8 mouse cellular contexts compared by ENCODE assay signal in the genomic region with DNA sequence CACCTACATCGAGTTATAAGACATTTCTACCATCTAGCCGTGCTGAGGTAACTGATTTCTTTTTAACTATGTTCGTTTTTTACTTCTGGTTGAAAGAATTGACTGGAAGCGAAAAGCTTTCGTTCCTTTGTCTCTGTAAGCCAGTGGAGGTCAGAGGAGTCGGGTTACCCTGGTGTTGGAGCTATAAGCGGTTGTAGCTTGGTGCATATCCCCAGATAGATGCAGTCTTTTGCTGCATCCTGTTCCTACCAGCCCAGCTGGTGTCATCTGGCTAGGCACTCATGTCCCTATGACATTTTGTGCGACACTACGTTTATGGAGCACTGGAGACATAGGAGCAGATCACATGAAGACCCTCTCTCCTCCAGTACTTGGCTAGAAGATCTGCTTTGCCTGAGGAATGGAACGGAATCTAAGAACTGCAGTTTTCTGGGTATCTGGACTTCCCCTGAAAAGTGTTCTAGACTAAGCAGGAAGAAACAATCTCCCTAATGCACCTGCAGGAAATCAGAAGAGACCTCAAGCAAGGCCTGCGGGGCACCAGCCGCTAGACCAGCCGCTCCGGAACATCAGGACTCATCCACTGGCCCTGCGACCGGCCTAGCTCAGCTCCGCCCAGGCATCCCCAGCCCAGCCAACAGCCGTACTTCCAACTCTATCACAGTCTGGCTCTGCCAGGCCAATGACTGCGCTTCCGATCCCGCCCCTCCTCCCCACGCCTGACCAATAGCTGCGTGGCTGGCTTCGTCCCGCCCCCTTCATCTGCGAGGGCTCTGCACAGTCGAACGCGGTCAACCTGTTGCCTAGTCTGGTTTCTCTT. TPM values are rescaled to one million over a fixed set of nuclear protein-coding genes. Genes with fewer than 3 reads are reported as not detected.
A peak's percentile ranks its signal among the peaks of the same experiment; 100 is the strongest.
DNase-seq lines count a peak whose midpoint lies in the region; ATAC-seq and TF ChIP-seq lines count a peak whose summit lies in the region.

TSS of gene Mavs (plus strand) at position 757 of the 820 bp plus-strand sequence.

- DNase-seq in CH12.LX (ENCODE audit: extremely low read depth), result peak; percentile 96
- DNase-seq in c-Kit-positive CD71-positive TER-119-negative erythroid progenitor cells, embryonic 14.5 days (ENCODE audit: low read depth), result peak; percentile 87
- DNase-seq in forebrain, embryonic 11.5 days (ENCODE audit: low spot score), result peak; percentile 98
- peak; percentile 98 for DNase-seq in kidney, postnatal 36 days
- DNase-seq in telencephalon, adult 2 months (ENCODE audit: low read depth, low spot score), result peak; percentile 91

- WGBS in forebrain, embryonic 11.5 days, result 7% methylated on average over 29 of the region's 29 CpGs
- 13% methylated on average over 29 of the region's 29 CpGs for WGBS in heart, embryonic 16.5 days
- 16% methylated on average over 29 of the region's 29 CpGs for WGBS in liver, embryonic 15.5 days (ENCODE audit: insufficient replicate concordance)
- WGBS in neural tube, embryonic 12.5 days, result 10% methylated on average over 29 of the region's 29 CpGs

- H3K27ac ChIP-seq in CH12.LX (ENCODE audit: insufficient read depth, low read depth), result peak within 1 kb of the TSS; percentile 87
- H3K27ac ChIP-seq in forebrain, embryonic 11.5 days (ENCODE audit: low read depth, low read length), result peak within 1 kb of the TSS; percentile 14; the same call in 1 of the 2 replicates
- H3K27ac ChIP-seq in heart, embryonic 16.5 days (ENCODE audit: low read length), result peak within 1 kb of the TSS; percentile 65
- H3K27ac ChIP-seq in liver, embryonic 15.5 days (replicated peaks), result peak within 1 kb of the TSS; percentile 96
- no peak within 1 kb of the TSS for H3K27ac ChIP-seq in neural tube, embryonic 12.5 days

- TF ChIP-seq POLR2A in CH12.LX (IDR thresholded peaks at IDR 0.05; ENCODE audit: low read depth, low read length), result peak; percentile 95

- no peak for TF ChIP-seq CTCF in CH12.LX (conservative IDR thresholded peaks at IDR 0.05 in 1 of 2, IDR thresholded peaks at IDR 0.05 in 1 of 2; ENCODE audit: low read depth in 2 of 2, low read length in 2 of 2)

- peaks cover 0 to 25% of the 10 kb centered on the region in 2 experiments for H3K36me3 ChIP-seq in CH12.LX (replicated peaks in 1 of 2; ENCODE audit: control insufficient read depth in 1 of 2, insufficient read depth in 1 of 2, low read length in 1 of 2)
- no peaks in the 10 kb centered on the region for H3K36me3 ChIP-seq in forebrain, embryonic 11.5 days (ENCODE audit: control insufficient read depth, insufficient read depth, low read length)
- H3K36me3 ChIP-seq in heart, embryonic 16.5 days (ENCODE audit: control insufficient read depth, insufficient read depth), result peaks cover under 1% of the 10 kb centered on the region; the same call in 1 of the 2 replicates
- peaks cover 28% of the 10 kb centered on the region for H3K36me3 ChIP-seq in liver, embryonic 15.5 days (replicated peaks)
- H3K36me3 ChIP-seq in neural tube, embryonic 12.5 days, result no peaks in the 10 kb centered on the region

- H3K4me3 ChIP-seq in CH12.LX (replicated peaks in 1 of 3; ENCODE audit: low read depth in 2 of 3, low read length in 2 of 3, poor library complexity in 1 of 3), result peak within 1 kb of the TSS; percentile 66 to 91 (median 80)
- peak within 1 kb of the TSS; percentile 56 for H3K4me3 ChIP-seq in forebrain, embryonic 11.5 days (ENCODE audit: low read depth, low read length)
- peak within 1 kb of the TSS; percentile 59 for H3K4me3 ChIP-seq in heart, embryonic 16.5 days (ENCODE audit: low read length)
- peak within 1 kb of the TSS; percentile 76 for H3K4me3 ChIP-seq in liver, embryonic 15.5 days (replicated peaks)
- H3K4me3 ChIP-seq in neural tube, embryonic 12.5 days, result peak within 1 kb of the TSS; percentile 51

- peak within 1 kb of the TSS; percentile 81 for H3K9ac ChIP-seq in CH12.LX (ENCODE audit: insufficient read depth, low read depth)
- H3K9ac ChIP-seq in forebrain, embryonic 11.5 days (ENCODE audit: low read length), result peak within 1 kb of the TSS; percentile 73
- H3K9ac ChIP-seq in heart, embryonic 16.5 days (ENCODE audit: low read length), result peak within 1 kb of the TSS; percentile 72
- H3K9ac ChIP-seq in liver, embryonic 15.5 days, result peak within 1 kb of the TSS; percentile 89
- peak within 1 kb of the TSS; percentile 58 for H3K9ac ChIP-seq in neural tube, embryonic 12.5 days

- peak; percentile 100 for ATAC-seq in forebrain, embryonic 11.5 days (replicated peaks; ENCODE audit: low FRiP score)
- ATAC-seq in heart, embryonic 16.5 days (replicated peaks; ENCODE audit: extremely low read depth, insufficient read depth, low FRiP score), result peak; percentile 99
- peak; percentile 98 for ATAC-seq in liver, embryonic 15.5 days (ENCODE audit: insufficient read depth)
- ATAC-seq in neural tube, embryonic 12.5 days (ENCODE audit: low FRiP score, low read depth), result peak; percentile 100

- no peak for TF ChIP-seq EP300 in CH12.LX (IDR thresholded peaks at IDR 0.05; ENCODE audit: low read length)

- in situ Hi-C loops in CH12.LX (cut with MboI; ENCODE audit: low pct_ligation_motif_present, low pct_unique_long_range_greater_than_20kb, low sequenced_read_pairs), result no loop called here

- TF ChIP-seq RAD21 in CH12.LX (IDR thresholded peaks at IDR 0.05; ENCODE audit: low read depth, low read length), result no peak

- dilution Hi-C loops in CH12.LX (cut with MboI; ENCODE audit: extremely low pct_ligation_motif_present, extremely low pct_unique_long_range_greater_than_20kb, low sequenced_read_pairs), result no loop called here

- H3K4me2 ChIP-seq in CH12.LX (ENCODE audit: insufficient read depth, low read depth, poor library complexity, severe bottlenecking), result peak within 1 kb of the TSS; percentile 98
- H3K4me2 ChIP-seq in forebrain, embryonic 11.5 days (ENCODE audit: low read depth, low read length, severe bottlenecking), result peak within 1 kb of the TSS; percentile 86
- peak within 1 kb of the TSS; percentile 91 for H3K4me2 ChIP-seq in heart, embryonic 16.5 days (ENCODE audit: low read depth, low read length)
- H3K4me2 ChIP-seq in liver, embryonic 15.5 days, result peak within 1 kb of the TSS; percentile 85
- H3K4me2 ChIP-seq in neural tube, embryonic 12.5 days (replicated peaks), result peak within 1 kb of the TSS; percentile 78

- no peaks in the 10 kb centered on the region for H3K27me3 ChIP-seq in CH12.LX (replicated peaks)
- H3K27me3 ChIP-seq in forebrain, embryonic 11.5 days (ENCODE audit: control insufficient read depth, insufficient read depth, low read length), result no peaks in the 10 kb centered on the region
- no peaks in the 10 kb centered on the region for H3K27me3 ChIP-seq in heart, embryonic 16.5 days (ENCODE audit: control insufficient read depth, insufficient read depth, low read length)
- H3K27me3 ChIP-seq in liver, embryonic 15.5 days, result 0 out of 2 replicates have a peak, but pooled peaks cover 6% of the 10 kb centered on the region
- H3K27me3 ChIP-seq in neural tube, embryonic 12.5 days (replicated peaks), result no peaks in the 10 kb centered on the region

- peaks cover 9% of the 10 kb centered on the region; the same call in 1 of the 2 replicates for H3K79me2 ChIP-seq in CH12.LX (replicated peaks; ENCODE audit: control insufficient read depth, extremely low read depth, insufficient read depth, poor library complexity, severe bottlenecking)

- no peaks in the 10 kb centered on the region for H3K9me3 ChIP-seq in CH12.LX (replicated peaks; ENCODE audit: low read length)
- H3K9me3 ChIP-seq in forebrain, embryonic 11.5 days (ENCODE audit: control insufficient read depth, low read length), result no peaks in the 10 kb centered on the region
- H3K9me3 ChIP-seq in heart, embryonic 16.5 days (replicated peaks; ENCODE audit: control insufficient read depth, low read length), result no peaks in the 10 kb centered on the region
- H3K9me3 ChIP-seq in liver, embryonic 15.5 days (replicated peaks), result no peaks in the 10 kb centered on the region
- no peaks in the 10 kb centered on the region for H3K9me3 ChIP-seq in neural tube, embryonic 12.5 days

- peaks cover 18 to 34% of the 10 kb centered on the region in 2 experiments for H3K4me1 ChIP-seq in CH12.LX (ENCODE audit: control insufficient read depth in 1 of 2, insufficient read depth in 2 of 2)
- H3K4me1 ChIP-seq in forebrain, embryonic 11.5 days (replicated peaks; ENCODE audit: control insufficient read depth, insufficient read depth, low read length), result peaks cover 4% of the 10 kb centered on the region; the same call in 1 of the 2 replicates
- peaks cover 21% of the 10 kb centered on the region for H3K4me1 ChIP-seq in heart, embryonic 16.5 days (ENCODE audit: control insufficient read depth, insufficient read depth, low read length)
- H3K4me1 ChIP-seq in liver, embryonic 15.5 days (replicated peaks), result peaks cover 53% of the 10 kb centered on the region
- peaks cover 11% of the 10 kb centered on the region for H3K4me1 ChIP-seq in neural tube, embryonic 12.5 days

TF ChIP-seq in CH12.LX, 34 proteins besides CTCF, POLR2A, EP300 and RAD21 (continues in another document):
- TF ChIP-seq NELFE (IDR thresholded peaks at IDR 0.05; ENCODE audit: low read depth, low read length) (no peak), SIN3A (IDR thresholded peaks at IDR 0.05; ENCODE audit: low read length) (no peak; the same call in 1 of the 2 replicates), BHLHE40 (IDR thresholded peaks at IDR 0.05; ENCODE audit: low read depth, low read length) (no peak), GABPA (IDR thresholded peaks at IDR 0.05; ENCODE audit: insufficient replicate concordance, low read depth, low read length) (no peak), KAT2A (IDR thresholded peaks at IDR 0.05; ENCODE audit: insufficient replicate concordance, low read length) (no peak), ZMIZ1 (IDR thresholded peaks at IDR 0.05; ENCODE audit: low read depth, low read length) (peak; percentile 85; the same call in 1 of the 2 replicates), UBTF (IDR thresholded peaks at IDR 0.05; ENCODE audit: low read depth, low read length) (peak; percentile 66; the same call in 1 of the 2 replicates), MAFK (IDR thresholded peaks at IDR 0.05; ENCODE audit: insufficient replicate concordance, low read length) (no peak), MAZ (IDR thresholded peaks at IDR 0.05; ENCODE audit: low read depth, low read length) (no peak), TCF12 (IDR thresholded peaks at IDR 0.05; ENCODE audit: low read depth, low read length) (peak; percentile 93), JUN (IDR thresholded peaks at IDR 0.05; ENCODE audit: insufficient read depth, low read depth, low read length) (no peak), E2F4 (IDR thresholded peaks at IDR 0.05; ENCODE audit: insufficient replicate concordance, low read depth, low read length) (no peak), HCFC1 (IDR thresholded peaks at IDR 0.05; ENCODE audit: low read depth, low read length) (peak; percentile 55)

RNA-seq across cellular contexts. Expression of gene Mavs, which starts in this region (rescaled TPM):
- total RNA-seq in CH12.LX (2012; rRNA removed), result 25.6 and 25.9 TPM in 2 replicates
- total RNA-seq in CH12.LX (2014; rRNA removed), result 18.5 and 18.6 TPM in 2 replicates
- 26.8 and 34.5 TPM in 2 replicates for polyA plus RNA-seq in CH12.LX (2012; ENCODE audit: insufficient read length, low read depth)
- polyA plus RNA-seq in forebrain, embryonic 11.5 days (2014; fragmentation: Nextera tagmentation; extraction: Ambion mirVana), result 16.6 and 17.1 TPM in 2 replicates
- polyA plus RNA-seq in heart, embryonic 16.5 days (2015; fragmentation: Nextera tagmentation; extraction: Ambion mirVana), result 28.2 and 29.6 TPM in 2 replicates
- 29.8 and 33.5 TPM in 2 replicates for polyA plus RNA-seq in liver, embryonic 15.5 days (2015; fragmentation: Nextera tagmentation; extraction: Ambion mirVana)
- polyA plus RNA-seq in neural tube, embryonic 12.5 days (2016; fragmentation: Nextera tagmentation; extraction: Ambion mirVana), result 9.5 and 10.3 TPM in 2 replicates
